9 mouse cellular contexts compared by ENCODE assay signal in genomic region chr1:184999071-184999750, GRCm38 (mm10). TPM values are rescaled to one million over a fixed set of nuclear protein-coding genes. Genes with fewer than 3 reads are reported as not detected.
DNase-seq lines count a peak whose midpoint lies in the region; TF ChIP-seq lines count a peak whose summit lies in the region.
"Had no signal": no experiment of that assay in that cellular context is flagged by ENCODE, and none has a peak within 500 bp of the region (broad histone marks: within the 10 kb centered on the region; RNA-seq: fewer than 3 reads in every experiment).

Gene Mark1, minus strand, starts transcription at chr1:184999570.

- no peak for TF ChIP-seq POLR2A in kidney, adult 2 months (IDR thresholded peaks at IDR 0.05; ENCODE audit: low read depth, low read length)

- 11% methylated on average over 86 of the region's 88 CpGs for WGBS in kidney, adult 2 months

- H3K27ac ChIP-seq in kidney, adult 2 months (ENCODE audit: insufficient read depth, low read depth, low read length), result peak within 1 kb of the TSS; percentile 47; the same call in 1 of the 2 replicates

- no peaks in the 10 kb centered on the region for H3K36me3 ChIP-seq in kidney, adult 2 months (ENCODE audit: control insufficient read depth, insufficient read depth, low read length)
- H3K36me3 ChIP-seq: G1E had no signal

- intact Hi-C loops in heart, postnatal 10 days (cut with DNase I), result no loop called here
- intact Hi-C loops in left cerebral cortex, postnatal 25 days (cut with DNase I), result loop anchor here (2.0 to 5.0 kb wide), 2 partner anchors 92 to 188 kb away; no protein-coding TSS in a partner anchor

- H3K4me1 ChIP-seq in kidney, adult 2 months (ENCODE audit: control insufficient read depth, insufficient read depth, low read length), result no peaks in the 10 kb centered on the region

- no peak for TF ChIP-seq CTCF in kidney, adult 2 months (conservative IDR thresholded peaks at IDR 0.05; ENCODE audit: insufficient read depth, insufficient read length, low read depth, low read length)

- peaks cover 4% of the 10 kb centered on the region; the same call in 1 of the 2 replicates for H3K27me3 ChIP-seq in kidney, adult 2 months (replicated peaks; ENCODE audit: control insufficient read depth, insufficient read depth, low read length)

- DNase-seq in kidney, adult 2 months, result no peak
- DNase-seq in kidney, adult 11 months, result no peak
- DNase-seq in adrenal gland, adult 2 months, result peak; percentile 41
- peak; percentile 7 for DNase-seq in embryo, embryonic 11.5 days (ENCODE audit: low read depth, low spot score)
- DNase-seq in heart, postnatal 10 days, result peak; percentile 24 to 41
- DNase-seq in left cerebral cortex, postnatal 25 days (ENCODE audit: low spot score in 2 of 2), result peak in 1 of 2 experiments; percentile 17
- DNase-seq in neural tube, embryonic 10.5 days (ENCODE audit: extremely low spot score, low spot score), result peak; percentile 70
- DNase-seq in B cell, adult 2 months, result no peak

- peak within 1 kb of the TSS; percentile 59 for H3K4me3 ChIP-seq in kidney, adult 2 months (ENCODE audit: insufficient read depth, low read depth, low read length)

RNA-seq across cellular contexts. Expression of gene Mark1, which starts in this region (rescaled TPM):
- polyA plus RNA-seq in kidney, adult 2 months (2012; rRNA removed), result 2.2 and 2.6 TPM in 2 replicates
- 1 to 10 TPM; 5.3 to 9.6 TPM for total RNA-seq in adrenal gland, adult 2 months (2021)
- 4.5 and 4.9 TPM in 2 replicates for polyA plus RNA-seq in adrenal gland, adult 2 months (2012; rRNA removed)
- 1 to 10 TPM; 8.7 to 9.0 TPM for total RNA-seq in heart, postnatal 10 days (2021)
- 100 to 1,000 TPM in 1 of 2 experiments, 10 to 100 TPM in 1; 97.5 to 107 TPM for total RNA-seq in left cerebral cortex, postnatal 25 days (2021)
- polyA plus RNA-seq: G1E had no signal

Comparison
In these comparisons a context has a peak if more than half of its experiments do, and no peak if none do; other contexts are left out.
1. RNA of gene Mark1 (total RNA-seq): 97.5 to 107 TPM in left cerebral cortex, postnatal 25 days; 5.3 to 9.6 TPM in adrenal gland, adult 2 months and 8.7 to 9.0 TPM in heart, postnatal 10 days; every median in the first group is over 4 times any median in the second.
2. DNase-seq: peak in adrenal gland, adult 2 months (single experiment), embryo, embryonic 11.5 days (single experiment), heart, postnatal 10 days (2 of 2) and neural tube, embryonic 10.5 days (single experiment); none in kidney, adult 2 months (single experiment), kidney, adult 11 months (single experiment) and B cell, adult 2 months (0 of 2).